Mouse (Mus musculus) midbrain, embryonic 10.5 days (tissue): ENCODE data around the gene Hrk. TPM values are rescaled to one million over a fixed set of nuclear protein-coding genes. Genes with fewer than 3 reads are reported as not detected.

Experiments
- DNase-seq: peaks from one replicate; pipeline ENCODE4 v3.0.0-alpha.2; 2017; ENCODE audit warnings: low spot score
- H3K27ac ChIP-seq: fragments of 300-500 bp; sonication (generic); replicated peaks from 2 replicates; pipeline ENCODE4 v1.5.1; 2016; ENCODE audit warnings: mild to moderate bottlenecking
- H3K27me3 ChIP-seq: fragments of 300-500 bp; sonication (generic); 2 replicates; pipeline ENCODE4 v1.6.1; 2016; ENCODE audit warnings: low read depth, mild to moderate bottlenecking; ENCODE audit not compliant: poor library complexity, severe bottlenecking
- H3K36me3 ChIP-seq: fragments of 300-500 bp; sonication (generic); 2 replicates; pipeline ENCODE4 v1.6.1; 2016; ENCODE audit warnings: mild to moderate bottlenecking, moderate library complexity
- H3K4me1 ChIP-seq: fragments of 300-500 bp; sonication (generic); 2 replicates; pipeline ENCODE4 v1.6.1; 2016
- H3K4me3 ChIP-seq: fragments of 300-500 bp; sonication (generic); 2 replicates; pipeline ENCODE4 v1.5.1; 2016; ENCODE audit warnings: mild to moderate bottlenecking, moderate library complexity
- H3K9me3 ChIP-seq: fragments of 300-500 bp; sonication (generic); replicated peaks from 2 replicates; pipeline ENCODE4 v1.6.1; 2016; ENCODE audit warnings: mild to moderate bottlenecking
- WGBS: fragments of 180-500 bp; shearing (Covaris S2); methylation state at CpG from one replicate; pipeline ENCODE4 v1.1.7; 2016; 5-methylcytosine and 5-hydroxymethylcytosine counted together
- polyA plus RNA-seq: library from polyadenylated mRNA; unstranded; fragments of >200 nt; fragmentation: Nextera tagmentation; extraction: Ambion mirVana; gene quantifications from 2 replicates; pipeline ENCODE4 v1.2.1, GENCODE M21; 2016

Hrk gene
- polyA plus RNA-seq, 1 experiment from 2014 or later, result 0.06 TPM

GRCm38 (mm10) chr5:118197421-118197820, 33.0 kb downstream of the Hrk start:
- WGBS, result 80% methylated on average over 13 of the region's 13 CpGs
- no peak for DNase-seq

DNA sequence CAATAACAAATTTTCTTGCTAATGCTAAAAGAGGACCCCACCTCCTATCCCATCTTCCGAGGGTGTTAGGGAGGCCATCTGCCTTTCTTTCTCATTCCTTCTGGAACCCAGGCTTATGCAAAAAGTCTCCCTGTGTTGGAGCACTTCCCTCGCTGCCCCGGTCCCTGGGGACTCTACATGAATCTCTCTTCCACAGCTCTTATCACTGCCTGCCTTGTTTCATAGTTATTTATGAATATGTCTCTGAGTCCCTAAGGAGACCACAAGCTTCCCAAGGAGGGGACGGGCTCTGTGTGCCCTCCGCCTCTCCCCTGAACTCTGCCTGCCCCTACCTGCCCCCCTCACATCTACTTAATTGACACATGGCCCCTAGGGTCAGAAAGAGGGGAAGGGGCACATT, 35.2 kb downstream of the Hrk start:
- no peak for DNase-seq

More at GRCm38 (mm10) chr5:118197421-118197820, 33.0 kb downstream of the Hrk start:
- Histone ChIP-seq H3K4me1 (peaks cover 12% of the 10 kb centered on the region), H3K4me3 (no peak overlapping the region), H3K36me3 (peaks cover 13% of the 10 kb centered on the region), H3K27ac (no peak overlapping the region), H3K27me3 (peaks cover 8% of the 10 kb centered on the region; the same call in 1 of the 2 replicates), H3K9me3 (no peaks in the 10 kb centered on the region)

GRCm38 (mm10) chr5:118204675-118205440, 40.4 kb downstream of the Hrk start:
- Histone ChIP-seq H3K36me3 (peaks cover 13% of the 10 kb centered on the region), H3K9me3 (no peaks in the 10 kb centered on the region), H3K4me3 (no peak overlapping the region), H3K27ac (no peak overlapping the region), H3K27me3 (no peaks in the 10 kb centered on the region), H3K4me1 (peaks cover 30% of the 10 kb centered on the region)
- 90% methylated on average over 16 of the region's 16 CpGs for WGBS
- DNase-seq, result no peak

More for the DNA sequence above, 35.2 kb downstream of the Hrk start:
- H3K27me3 ChIP-seq, result no peaks in the 10 kb centered on the region
- H3K27ac ChIP-seq, result no peak overlapping the region
- H3K36me3 ChIP-seq, result peaks cover 13% of the 10 kb centered on the region
- no peak overlapping the region for H3K4me3 ChIP-seq
- H3K9me3 ChIP-seq, result no peaks in the 10 kb centered on the region
- 0 out of 2 replicates have a peak, but pooled peaks cover 7% of the 10 kb centered on the region for H3K4me1 ChIP-seq
- 77% methylated on average over 5 of the region's 5 CpGs for WGBS

GRCm38 (mm10) chr5:118205852-118206251, 41.4 kb downstream of the Hrk start:
- Histone ChIP-seq H3K36me3 (peaks cover 12% of the 10 kb centered on the region), H3K4me1 (peaks cover 30% of the 10 kb centered on the region), H3K4me3 (no peak overlapping the region), H3K27ac (0 out of 2 replicates have a peak overlapping the region, but pooled peaks have one; percentile 6), H3K27me3 (no peaks in the 10 kb centered on the region), H3K9me3 (no peaks in the 10 kb centered on the region)
- WGBS, result 54% methylated on average over 8 of the region's 8 CpGs
- no peak for DNase-seq

DNA sequence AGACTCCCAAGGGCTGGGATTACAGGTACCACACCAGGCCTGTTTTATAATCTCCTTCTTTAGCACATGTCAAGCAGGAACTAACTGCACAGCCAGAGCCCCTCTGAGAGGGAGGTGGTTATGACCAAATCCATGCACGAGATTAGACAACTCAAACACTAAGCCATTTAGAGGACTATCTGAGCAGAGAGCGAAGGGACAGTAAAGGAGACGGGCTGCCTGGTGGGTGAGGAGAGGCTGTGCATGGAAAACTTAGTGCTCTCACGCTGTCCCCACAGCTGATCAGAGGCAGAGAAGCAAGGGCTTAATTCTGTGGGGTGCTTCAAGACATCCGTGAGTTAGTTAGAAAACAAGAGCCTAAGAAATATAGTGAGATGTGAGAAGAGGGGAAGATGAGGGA, 49.6 kb downstream of the Hrk start:
- DNase-seq, result no peak
- 22% methylated on average over 5 of the region's 5 CpGs for WGBS
- Histone ChIP-seq H3K27ac (peak overlapping the region; percentile 75), H3K4me3 (peak overlapping the region; percentile 57), H3K27me3 (no peaks in the 10 kb centered on the region; the same call in 1 of the 2 replicates), H3K4me1 (peaks cover 18% of the 10 kb centered on the region), H3K36me3 (peaks cover 13% of the 10 kb centered on the region; the same call in 1 of the 2 replicates), H3K9me3 (no peaks in the 10 kb centered on the region)

GRCm38 (mm10) chr5:118214418-118215154, 50.1 kb downstream of the Hrk start:
- 5% methylated on average over 24 of the region's 24 CpGs for WGBS
- peak; percentile 77 for DNase-seq
- peak overlapping the region; percentile 57 for H3K4me3 ChIP-seq
- H3K36me3 ChIP-seq, result peaks cover 13% of the 10 kb centered on the region; the same call in 1 of the 2 replicates
- peaks cover 18% of the 10 kb centered on the region for H3K4me1 ChIP-seq
- no peaks in the 10 kb centered on the region for H3K9me3 ChIP-seq
- no peaks in the 10 kb centered on the region; the same call in 1 of the 2 replicates for H3K27me3 ChIP-seq
- H3K27ac ChIP-seq, result peak overlapping the region; percentile 75

- Histone ChIP-seq H3K4me3 (no peak overlapping the region), H3K27ac (0 out of 2 replicates have a peak overlapping the region, but pooled peaks have one; percentile 13), H3K9me3 (no peaks in the 10 kb centered on the region), H3K4me1 (peaks cover 18% of the 10 kb centered on the region), H3K27me3 (no peaks in the 10 kb centered on the region; the same call in 1 of the 2 replicates), H3K36me3 (peaks cover 29% of the 10 kb centered on the region)
- DNase-seq, result no peak
- WGBS, result 79% methylated on average over 6 of the region's 6 CpGs
Measured at GRCm38 (mm10) chr5:118217410-118217809, 53.0 kb downstream of the Hrk start.

- no peaks in the 10 kb centered on the region for H3K9me3 ChIP-seq
- no peaks in the 10 kb centered on the region for H3K4me1 ChIP-seq
Measured at GRCm38 (mm10) chr5:118223142-118223757, 58.8 kb downstream of the Hrk start.

DNA sequence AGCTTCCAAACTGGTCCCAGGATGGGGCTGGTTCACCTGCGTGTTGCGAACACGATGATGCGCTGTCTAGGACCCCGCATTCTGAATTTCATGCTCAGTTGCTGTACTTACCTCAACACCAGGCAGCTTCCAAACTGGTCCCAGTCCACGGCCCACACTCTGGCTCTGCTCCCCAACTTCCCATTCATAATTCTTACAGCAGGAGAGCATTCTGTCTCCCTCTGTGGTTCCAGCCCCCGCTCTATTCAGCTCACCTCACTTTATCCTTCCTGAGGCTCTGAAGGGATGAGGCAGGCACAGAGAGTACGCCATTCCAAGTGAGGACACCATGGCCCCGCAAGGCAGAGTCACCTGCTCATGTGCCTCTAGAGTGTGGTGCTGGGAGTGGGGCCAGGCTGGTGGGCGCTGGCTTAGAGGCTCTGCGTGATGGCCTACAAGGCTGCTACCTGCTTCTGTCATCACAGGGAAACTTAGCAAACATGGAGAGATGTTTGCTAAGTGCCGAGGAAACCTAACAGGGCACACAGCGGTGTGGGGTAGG, 65.7 kb downstream of the Hrk start:
- Histone ChIP-seq H3K27ac (no peak overlapping the region), H3K4me1 (no peaks in the 10 kb centered on the region), H3K4me3 (no peak overlapping the region), H3K9me3 (no peaks in the 10 kb centered on the region), H3K27me3 (no peaks in the 10 kb centered on the region), H3K36me3 (peaks cover 77% of the 10 kb centered on the region)
- no peak for DNase-seq
- WGBS, result 95% methylated on average over 13 of the region's 13 CpGs

More at GRCm38 (mm10) chr5:118223142-118223757, 58.8 kb downstream of the Hrk start:
- WGBS, result 84% methylated on average over 9 of the region's 9 CpGs
- Histone ChIP-seq H3K27ac (no peak overlapping the region), H3K27me3 (no peaks in the 10 kb centered on the region), H3K4me3 (no peak overlapping the region), H3K36me3 (peaks cover 53% of the 10 kb centered on the region)
- DNase-seq, result no peak

DNA sequence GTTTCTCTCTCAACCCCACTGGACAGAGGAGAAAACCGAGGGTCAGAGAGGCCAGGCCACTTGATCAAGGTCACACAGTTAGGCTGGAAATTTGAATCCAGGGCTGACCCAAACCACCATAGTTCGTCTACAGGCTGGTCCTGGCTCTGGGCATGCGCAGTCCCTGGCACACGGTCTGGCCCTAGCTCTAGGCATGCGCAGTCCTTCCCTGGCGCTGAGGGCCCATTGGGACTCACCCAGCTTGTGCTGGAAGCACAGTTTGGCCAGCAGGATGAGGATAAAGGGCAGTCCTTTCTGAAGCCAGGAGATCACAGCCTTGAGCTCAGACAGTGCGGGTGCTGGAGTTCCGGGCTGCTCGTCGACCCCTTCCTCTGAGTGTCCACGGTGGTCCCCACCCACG, 72.4 kb downstream of the Hrk start:
- Histone ChIP-seq H3K4me3 (no peak overlapping the region), H3K27ac (no peak overlapping the region), H3K4me1 (no peaks in the 10 kb centered on the region), H3K36me3 (peaks cover 66% of the 10 kb centered on the region), H3K27me3 (no peaks in the 10 kb centered on the region), H3K9me3 (no peaks in the 10 kb centered on the region)
- WGBS, result 82% methylated on average over 12 of the region's 12 CpGs
- DNase-seq, result no peak
